ENCODE assay signal across 11 mouse cellular contexts in genomic region chr11:96234906-96235305, GRCm38 (mm10). TPM values are rescaled to one million over a fixed set of nuclear protein-coding genes. Genes with fewer than 3 reads are reported as not detected.
DNase-seq lines count a peak whose midpoint lies in the region; ATAC-seq lines count a peak whose summit lies in the region.
"Had no signal": no experiment of that assay in that cellular context is flagged by ENCODE, and none has a peak within 500 bp of the region (broad histone marks: within the 10 kb centered on the region; RNA-seq: fewer than 3 reads in every experiment).

No protein-coding gene starts in this region.

- H3K4me2 ChIP-seq in heart, embryonic 12.5 days: no peak overlapping the region
- H3K4me2 ChIP-seq: embryonic facial prominence, embryonic 12.5 days; limb, embryonic 13.5 days had no signal

- DNase-seq in heart, adult 8-10 months (ENCODE audit: low spot score): peak; percentile 13
- peak; percentile 66 to 69 for DNase-seq in B cell, adult 2 months
- peak; percentile 61 for DNase-seq in T-cell, adult 2 months (ENCODE audit: low spot score)
- peak; percentile 59 for DNase-seq in embryo, embryonic 9.5 days (ENCODE audit: extremely low spot score)
- DNase-seq in large intestine, adult 2 months (ENCODE audit: low read depth, low spot score): peak; percentile 31
- peak; percentile 61 for DNase-seq in thymus, postnatal 0 days (ENCODE audit: low spot score)

- no peak overlapping the region for H3K27ac ChIP-seq in heart, embryonic 12.5 days (ENCODE audit: poor library complexity, severe bottlenecking)
- H3K27ac ChIP-seq: embryonic facial prominence, embryonic 12.5 days; limb, embryonic 13.5 days had no signal

- H3K4me3 ChIP-seq in heart, embryonic 12.5 days: no peak overlapping the region
- H3K4me3 ChIP-seq: embryonic facial prominence, embryonic 12.5 days; limb, embryonic 13.5 days had no signal

- 2% methylated on average over 12 of the region's 12 CpGs for WGBS in heart, embryonic 12.5 days
- WGBS in large intestine, adult 2 months: under 1% methylated on average over 12 of the region's 12 CpGs

- H3K36me3 ChIP-seq in heart, embryonic 12.5 days: no peaks in the 10 kb centered on the region
- H3K36me3 ChIP-seq: embryonic facial prominence, embryonic 12.5 days; limb, embryonic 13.5 days had no signal

- no peak overlapping the region for H3K9ac ChIP-seq in heart, embryonic 12.5 days
- H3K9ac ChIP-seq: embryonic facial prominence, embryonic 12.5 days; limb, embryonic 13.5 days had no signal

- peaks cover 80% of the 10 kb centered on the region for H3K27me3 ChIP-seq in heart, embryonic 12.5 days (replicated peaks)

- H3K4me1 ChIP-seq in heart, embryonic 12.5 days (replicated peaks): no peaks in the 10 kb centered on the region
- H3K4me1 ChIP-seq: embryonic facial prominence, embryonic 12.5 days; limb, embryonic 13.5 days had no signal

- no peaks in the 10 kb centered on the region for H3K9me3 ChIP-seq in heart, embryonic 12.5 days (replicated peaks)
- H3K9me3 ChIP-seq: embryonic facial prominence, embryonic 12.5 days; limb, embryonic 13.5 days had no signal

- no peak for ATAC-seq in heart, embryonic 12.5 days (ENCODE audit: insufficient number of reproducible peaks, low FRiP score)
- ATAC-seq in megakaryocyte-erythroid progenitor cell, adult 5-6 weeks (replicated peaks; ENCODE audit: low FRiP score, low TSS enrichment, poor library complexity, severe bottlenecking): peak; percentile 79

RNA-seq across cellular contexts. Expression of gene Hoxb9, which starts 36.4 kb away (rescaled TPM):
- not detected for total RNA-seq in heart, adult 8-10 months (2022)
- polyA plus RNA-seq in heart, embryonic 12.5 days (2016; fragmentation: Nextera tagmentation; extraction: Ambion mirVana): 0.06 TPM in 1 of 2 replicates, not detected in the other
- polyA plus RNA-seq in large intestine, adult 2 months (2012; rRNA removed): 0.25 and 16.0 TPM in 2 replicates
- not detected in 2 replicates for total RNA-seq in megakaryocyte-erythroid progenitor cell, adult 5-6 weeks (2014; fragmentation: Nextera tagmentation)
- total RNA-seq in megakaryocyte-erythroid progenitor cell, adult 5-6 weeks (2017): not detected in 2 replicates
- 0.09 TPM in 1 of 2 replicates, not detected in the other for polyA plus RNA-seq in thymus, postnatal 0 days (2015; fragmentation: Nextera tagmentation; extraction: Ambion mirVana)

RNA-seq across cellular contexts. Expression of gene Hoxb13, which starts 40.8 kb away (rescaled TPM):
- not detected for total RNA-seq in heart, adult 8-10 months (2022)
- polyA plus RNA-seq in heart, embryonic 12.5 days (2016; fragmentation: Nextera tagmentation; extraction: Ambion mirVana): not detected in 2 replicates
- 0.27 TPM in 1 of 2 replicates, not detected in the other for polyA plus RNA-seq in large intestine, adult 2 months (2012; rRNA removed)
- not detected in 2 replicates for total RNA-seq in megakaryocyte-erythroid progenitor cell, adult 5-6 weeks (2014; fragmentation: Nextera tagmentation)
- not detected in 2 replicates for total RNA-seq in megakaryocyte-erythroid progenitor cell, adult 5-6 weeks (2017)
- 0.43 and 0.54 TPM in 2 replicates for polyA plus RNA-seq in thymus, postnatal 0 days (2015; fragmentation: Nextera tagmentation; extraction: Ambion mirVana)
- polyA plus RNA-seq: embryonic facial prominence, embryonic 12.5 days; limb, embryonic 13.5 days; stomach, embryonic 16.5 days had no signal

RNA-seq across cellular contexts. Expression of gene Hoxb8, which starts 46.8 kb away (rescaled TPM):
- not detected for total RNA-seq in heart, adult 8-10 months (2022)
- polyA plus RNA-seq in heart, embryonic 12.5 days (2016; fragmentation: Nextera tagmentation; extraction: Ambion mirVana): 0.06 TPM in 1 of 2 replicates, not detected in the other
- 2.6 and 11.7 TPM in 2 replicates for polyA plus RNA-seq in large intestine, adult 2 months (2012; rRNA removed)
- not detected in 2 replicates for total RNA-seq in megakaryocyte-erythroid progenitor cell, adult 5-6 weeks (2014; fragmentation: Nextera tagmentation)
- not detected in 2 replicates for total RNA-seq in megakaryocyte-erythroid progenitor cell, adult 5-6 weeks (2017)
- polyA plus RNA-seq in thymus, postnatal 0 days (2015; fragmentation: Nextera tagmentation; extraction: Ambion mirVana): not detected in 2 replicates
- polyA plus RNA-seq: embryonic facial prominence, embryonic 12.5 days had no signal

RNA-seq across cellular contexts. Expression of gene Hoxb7, which starts 51.5 kb away (rescaled TPM):
- total RNA-seq in heart, adult 8-10 months (2022): not detected
- 0.14 and 0.22 TPM in 2 replicates for polyA plus RNA-seq in heart, embryonic 12.5 days (2016; fragmentation: Nextera tagmentation; extraction: Ambion mirVana)
- 1.4 and 6.5 TPM in 2 replicates for polyA plus RNA-seq in large intestine, adult 2 months (2012; rRNA removed)
- not detected in 2 replicates for total RNA-seq in megakaryocyte-erythroid progenitor cell, adult 5-6 weeks (2014; fragmentation: Nextera tagmentation)
- not detected in 2 replicates for total RNA-seq in megakaryocyte-erythroid progenitor cell, adult 5-6 weeks (2017)
- 0.19 TPM in 1 of 2 replicates, not detected in the other for polyA plus RNA-seq in thymus, postnatal 0 days (2015; fragmentation: Nextera tagmentation; extraction: Ambion mirVana)
- polyA plus RNA-seq: embryonic facial prominence, embryonic 12.5 days had no signal

RNA-seq across cellular contexts. Expression of gene Hoxb6, which starts 57.4 kb away (rescaled TPM):
- not detected for total RNA-seq in heart, adult 8-10 months (2022)
- 0.62 TPM in 1 of 2 replicates, not detected in the other for polyA plus RNA-seq in heart, embryonic 12.5 days (2016; fragmentation: Nextera tagmentation; extraction: Ambion mirVana)
- polyA plus RNA-seq in large intestine, adult 2 months (2012; rRNA removed): 4.7 and 23.1 TPM in 2 replicates
- not detected in 2 replicates for total RNA-seq in megakaryocyte-erythroid progenitor cell, adult 5-6 weeks (2014; fragmentation: Nextera tagmentation)
- 0.72 TPM in 1 of 2 replicates, not detected in the other for total RNA-seq in megakaryocyte-erythroid progenitor cell, adult 5-6 weeks (2017)
- polyA plus RNA-seq in thymus, postnatal 0 days (2015; fragmentation: Nextera tagmentation; extraction: Ambion mirVana): 0.10 TPM in 1 of 2 replicates, not detected in the other
- polyA plus RNA-seq: embryonic facial prominence, embryonic 12.5 days had no signal

Comparison
In these comparisons a context has a peak if more than half of its experiments do, and no peak if none do; other contexts are left out.
1. DNase-seq: peak in every context shown above with its lines; median percentile 68 in B cell, adult 2 months; 61 in T-cell, adult 2 months; 61 in thymus, postnatal 0 days; 59 in embryo, embryonic 9.5 days; 31 in large intestine, adult 2 months; 13 in heart, adult 8-10 months.